Mouse (Mus musculus) neutrophil, adult 5-6 weeks (primary cell): Measurements from ENCODE around the gene Cep95. TPM values are rescaled to one million over a fixed set of nuclear protein-coding genes. Genes with fewer than 3 reads are reported as not detected.
"Not testable (repeated sequence)": the region's sequence is repeated elsewhere in the genome, so short reads cannot be mapped to it uniquely, and the experiment has no call there.

Source experiments
- ATAC-seq: fragments of 151-379, 151-347 bp; 2 replicates; pipeline ENCODE4 v1.8.0; 2017; ENCODE audit warnings: mild to moderate bottlenecking, moderate TSS enrichment; ENCODE audit not compliant: insufficient number of reproducible peaks, poor library complexity, low FRiP score, severe bottlenecking; ENCODE audit errors: extremely low read depth
- total RNA-seq: library from RNA; stranded (forward); fragments of 200-1000 nt; gene quantifications from 2 replicates; pipeline ENCODE4 v1.2.3, GENCODE M21; 2017

Gene Cep95
- total RNA-seq, 1 experiment from 2014 or later, result 82.5 TPM

DNA sequence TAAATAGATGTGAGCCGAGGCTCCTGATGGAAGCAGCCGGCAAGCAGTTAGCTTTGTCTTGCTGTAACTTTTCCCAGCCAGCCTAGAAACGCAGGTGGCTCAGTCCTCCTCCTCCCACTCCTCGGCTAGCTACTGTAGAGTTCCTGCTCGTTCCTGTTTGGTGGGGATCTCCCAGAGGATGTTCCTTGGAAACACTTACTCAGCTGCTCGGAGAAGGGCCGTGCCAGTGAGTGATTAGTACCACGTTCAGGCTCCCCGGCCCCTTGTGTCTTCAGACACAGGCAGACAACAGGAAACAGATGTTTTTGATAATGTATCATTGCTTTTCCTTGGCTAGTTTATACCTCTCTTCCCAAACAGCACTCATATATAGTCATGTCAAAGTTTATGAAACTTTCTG lies 6.6 kb downstream of the Cep95 start:
- no peak for ATAC-seq

DNA sequence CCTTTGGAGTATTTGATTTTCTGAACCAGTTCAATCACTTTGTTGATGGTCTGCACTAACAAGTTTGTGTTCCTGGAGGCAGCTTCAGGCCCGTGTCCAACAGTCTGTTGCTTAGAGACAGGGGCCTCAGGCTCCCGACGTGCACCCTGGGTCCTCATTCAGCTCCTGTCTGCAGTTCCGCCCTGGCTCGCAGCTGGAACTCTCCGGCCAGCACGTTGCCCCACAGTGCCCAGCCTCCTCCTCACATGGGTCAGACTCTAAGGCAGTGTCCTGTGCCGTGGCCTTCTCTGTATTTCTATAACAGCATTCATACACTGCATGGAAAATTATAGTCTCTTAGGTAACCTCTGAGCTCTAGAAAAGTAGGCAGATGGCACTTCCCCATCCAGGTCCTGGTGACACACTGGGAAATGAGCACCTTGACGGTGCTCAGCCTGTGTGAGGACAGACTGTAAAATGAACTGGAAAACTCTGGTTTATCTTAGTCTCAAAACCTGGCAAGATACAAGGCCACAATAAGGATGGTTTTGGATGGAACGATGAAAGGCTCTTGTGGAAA lies 13.1 kb downstream of the Cep95 start:
- ATAC-seq, result no peak

DNA sequence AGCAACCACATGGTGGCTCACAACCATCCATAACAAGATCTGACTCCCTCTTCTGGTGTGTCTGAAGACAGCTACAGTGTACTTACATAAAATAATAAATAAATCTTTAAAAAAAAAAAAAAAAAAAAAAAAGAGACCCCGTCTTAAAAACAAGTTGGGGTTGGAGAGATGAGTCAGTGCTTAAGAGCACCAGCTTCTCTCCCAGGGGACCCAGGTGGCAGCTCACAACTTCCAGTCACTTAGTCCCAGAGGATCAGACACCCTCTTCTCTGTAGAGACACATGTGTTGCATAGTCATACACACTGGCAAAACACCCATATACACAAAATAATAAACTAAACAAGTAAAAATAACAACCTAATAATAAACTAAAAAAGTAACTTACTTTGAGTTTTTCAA lies 18.4 kb downstream of the Cep95 start:
- not testable (repeated sequence) for ATAC-seq

DNA sequence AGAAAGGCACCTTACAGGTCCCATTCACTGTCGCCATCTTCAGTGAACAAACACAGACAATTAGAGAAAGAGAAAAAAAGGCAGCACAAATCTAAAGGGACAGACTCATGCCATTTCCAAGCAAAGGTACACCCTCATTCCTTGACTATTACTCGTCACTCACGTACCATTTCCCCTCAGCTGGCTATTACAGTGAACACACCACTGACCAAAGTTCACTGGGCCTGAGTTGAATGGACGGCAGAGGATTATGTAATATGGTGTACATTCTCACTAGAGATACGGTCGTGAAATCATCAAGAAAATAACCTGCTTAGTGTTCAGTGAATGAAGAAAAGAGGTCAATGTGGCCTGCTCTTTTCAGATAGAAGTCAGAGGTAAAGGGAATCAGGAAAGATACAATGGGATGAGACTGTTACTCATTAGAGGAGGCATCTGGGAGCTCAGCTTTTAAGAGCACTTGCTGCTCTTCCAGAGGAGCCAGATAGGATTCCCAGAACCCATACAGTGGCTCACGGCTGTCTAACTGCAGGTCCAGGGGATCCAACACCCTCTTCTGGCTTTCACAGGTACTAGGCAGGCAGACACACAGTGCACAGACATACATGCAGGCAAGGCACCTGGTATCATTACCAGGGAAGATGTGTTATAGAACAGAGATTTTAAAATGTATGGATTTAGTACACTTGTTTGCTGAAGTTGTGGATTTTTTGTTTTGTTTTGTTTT lies 23.5 kb downstream of the Cep95 start:
- no peak for ATAC-seq

DNA sequence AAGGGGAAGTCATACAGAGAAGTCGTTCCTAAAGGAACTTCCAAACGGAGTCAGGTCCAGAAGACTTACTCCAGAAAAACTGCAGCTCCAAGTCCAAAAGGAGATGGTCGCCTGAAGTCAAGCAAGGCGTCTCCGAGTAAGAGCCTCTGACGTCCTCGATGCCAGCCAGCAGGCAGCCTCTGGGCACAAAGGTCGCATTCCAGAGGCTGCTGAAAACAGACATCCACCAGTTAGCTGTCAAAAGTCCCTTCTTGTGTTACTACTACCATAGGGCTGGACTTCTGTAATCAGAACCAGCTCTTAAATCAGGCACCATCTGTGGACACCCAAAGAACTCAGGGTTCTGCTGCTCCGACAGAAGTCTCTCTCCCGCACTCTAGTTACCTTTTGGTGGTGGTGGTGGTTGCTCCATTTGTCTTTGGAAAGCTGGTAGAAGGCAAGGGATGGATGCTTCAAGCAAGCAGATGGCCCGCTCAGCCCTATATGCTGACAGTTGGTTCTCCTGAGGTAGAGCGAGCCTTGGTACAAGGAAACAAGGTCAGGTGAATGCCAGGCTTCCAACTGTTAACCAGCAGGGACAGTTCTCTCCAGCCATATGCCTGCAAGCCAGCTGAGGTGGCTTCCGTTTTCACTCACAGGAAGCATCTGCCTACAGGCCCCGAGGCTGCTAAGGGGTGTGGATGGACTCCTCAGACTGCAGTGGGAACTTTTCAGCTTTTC lies 25.7 kb downstream of the Cep95 start:
- ATAC-seq, result no peak

DNA sequence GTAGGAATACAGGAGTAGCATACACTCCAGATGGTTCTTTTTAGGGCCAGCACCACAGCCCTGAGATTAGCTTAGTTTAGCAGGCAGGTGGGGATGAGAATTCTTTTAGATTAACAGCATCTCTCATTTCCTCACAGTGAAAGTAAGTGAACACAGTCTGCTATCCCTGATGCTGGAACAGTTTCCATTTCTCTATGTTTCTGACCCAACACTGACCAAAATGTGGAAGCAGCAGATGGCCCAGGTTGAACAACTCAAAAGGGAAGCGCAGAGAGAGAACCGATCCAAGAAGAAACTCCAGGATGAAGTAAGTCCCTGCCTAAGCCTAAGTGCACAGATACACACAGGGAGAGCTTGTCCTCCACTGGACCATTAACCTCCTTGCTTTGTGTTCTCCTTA lies 26.3 kb downstream of the Cep95 start:
- ATAC-seq, result no peak

DNA sequence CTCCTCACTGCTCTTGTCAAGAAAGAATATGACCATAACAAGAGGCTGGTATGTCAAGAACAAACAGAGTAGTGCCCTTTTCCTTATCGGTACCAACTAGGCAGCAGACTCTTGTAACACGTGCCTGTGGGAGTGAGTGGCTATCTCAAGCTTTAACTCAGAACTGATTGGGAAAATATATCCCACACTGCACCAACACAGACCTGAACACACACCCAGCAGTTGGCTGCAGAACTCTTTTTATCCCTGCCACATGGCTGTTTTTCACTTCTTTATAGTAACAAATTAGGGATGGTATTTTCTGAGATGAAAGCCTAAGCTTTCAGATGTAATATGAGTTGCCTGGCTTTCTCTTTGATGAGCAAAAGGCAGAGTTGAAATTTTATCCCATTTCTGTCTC lies 26.7 kb downstream of the Cep95 start:
- no peak for ATAC-seq

DNA sequence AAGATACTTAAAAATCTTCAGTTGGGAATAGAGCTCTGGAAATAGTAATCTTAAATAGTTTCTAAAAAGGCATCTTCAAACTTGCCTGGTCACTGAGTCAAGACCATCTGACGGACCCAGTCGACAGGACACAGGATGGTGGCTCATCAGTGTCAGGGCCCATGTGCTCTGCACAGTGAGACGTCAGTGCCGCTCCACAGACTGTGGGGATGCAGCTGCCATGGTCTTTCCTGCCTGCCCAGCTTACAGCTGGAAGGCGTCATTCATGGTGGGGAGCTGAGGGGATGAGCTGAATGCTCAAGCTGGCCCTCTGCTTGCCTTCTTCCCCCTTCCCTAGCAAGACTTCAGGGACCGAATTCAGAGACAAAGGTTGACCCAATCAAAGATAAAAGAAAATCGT lies 27.3 kb downstream of the Cep95 start:
- ATAC-seq, result no peak

DNA sequence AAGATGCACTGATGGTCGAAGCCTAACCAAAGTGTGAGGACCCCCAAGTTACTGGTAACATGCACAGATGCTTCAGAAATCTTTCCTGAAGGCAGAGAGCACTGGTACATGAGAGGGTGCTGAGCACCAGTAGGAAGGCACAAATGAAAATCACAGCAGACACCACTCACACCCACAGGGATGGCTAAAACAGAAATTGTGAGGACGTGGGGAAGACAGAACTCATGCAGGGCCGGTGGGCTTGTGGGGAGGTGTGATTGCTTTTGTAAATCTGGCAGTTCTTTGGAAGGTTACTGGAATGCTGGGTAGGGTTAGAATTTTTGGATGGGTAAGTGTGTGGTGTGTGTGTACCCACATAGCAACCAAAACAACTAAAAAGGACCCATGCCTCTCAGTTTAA lies 28.1 kb downstream of the Cep95 start:
- ATAC-seq, result no peak

DNA sequence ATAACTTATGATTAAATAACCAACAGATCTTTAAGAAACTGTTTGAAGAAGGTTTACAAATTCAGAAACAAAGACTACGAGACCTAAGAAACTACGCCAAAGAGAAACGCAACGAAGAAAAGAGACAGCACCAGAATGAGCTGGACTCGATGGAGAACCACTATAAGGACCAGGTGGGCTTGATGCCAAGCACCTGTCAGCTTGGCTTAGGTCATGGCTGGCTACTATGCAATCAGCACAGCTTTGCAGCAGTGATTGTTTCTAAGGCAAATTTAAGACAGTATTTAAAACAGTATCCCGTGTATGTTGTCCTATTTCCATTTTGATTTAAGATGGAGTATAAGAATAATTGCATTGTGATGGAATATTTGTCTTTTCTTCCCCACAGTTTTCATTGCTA lies 28.8 kb downstream of the Cep95 start:
- no peak for ATAC-seq

DNA sequence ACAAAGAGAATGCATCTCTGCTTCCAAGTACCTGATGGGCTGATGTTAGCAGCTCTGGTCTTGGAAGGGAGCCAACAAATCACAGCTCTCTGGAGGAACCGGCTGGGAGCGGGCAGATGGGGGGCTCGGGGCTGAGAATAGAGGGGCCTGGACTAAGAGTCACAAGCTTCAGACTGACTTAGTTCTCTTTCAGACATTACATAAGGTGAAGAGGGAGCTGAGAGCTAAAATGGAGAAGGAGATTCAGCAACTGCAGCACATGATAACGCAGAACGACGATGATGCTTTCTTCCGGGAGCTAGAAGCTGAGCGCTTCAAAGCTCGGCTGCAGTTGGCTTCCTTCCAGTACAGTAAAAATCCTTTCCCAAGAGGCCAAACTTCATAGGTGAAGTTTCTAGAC lies 29.3 kb downstream of the Cep95 start:
- ATAC-seq, result no peak

DNA sequence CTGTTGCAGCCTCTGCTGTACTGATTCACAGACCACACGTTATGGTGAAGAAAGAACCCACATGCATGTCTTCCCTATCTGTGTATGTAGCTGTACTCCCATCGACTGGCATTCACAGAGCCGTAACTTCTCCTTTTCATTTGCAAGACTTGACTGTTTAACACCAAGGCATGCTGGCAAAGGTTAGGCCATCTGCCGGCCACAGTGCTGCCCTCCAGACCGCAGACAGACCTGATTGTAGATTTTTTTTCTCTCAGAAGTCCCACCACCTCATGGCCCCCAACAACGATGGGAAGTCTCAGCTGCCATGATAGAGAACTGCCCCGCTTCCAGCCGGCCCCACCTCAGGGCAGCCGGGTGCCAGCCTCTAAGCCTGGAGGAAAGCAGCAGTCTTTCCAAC lies 30.5 kb downstream of the Cep95 start:
- 0 out of 2 replicates have a peak, but pooled peaks have one; percentile 14 for ATAC-seq

DNA sequence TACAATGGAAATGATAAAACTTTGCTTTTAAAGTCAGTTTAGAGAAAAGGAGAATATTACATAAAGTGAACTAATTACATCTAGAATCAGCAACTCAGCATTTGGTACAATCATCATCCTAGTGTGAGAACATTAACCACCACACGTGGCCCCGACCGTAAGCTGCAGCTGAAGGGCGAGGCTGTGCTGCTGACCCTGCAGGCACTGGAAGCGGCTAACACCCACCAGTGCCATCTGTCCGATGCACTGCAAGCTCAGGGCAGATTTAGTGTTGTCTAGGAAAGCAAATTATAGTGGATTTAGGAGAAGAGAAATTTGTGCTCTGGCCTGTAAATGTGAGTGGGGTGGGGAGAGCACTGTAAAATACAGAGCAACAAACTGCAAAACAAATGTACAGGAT lies 31.2 kb downstream of the Cep95 start:
- no peak for ATAC-seq

DNA sequence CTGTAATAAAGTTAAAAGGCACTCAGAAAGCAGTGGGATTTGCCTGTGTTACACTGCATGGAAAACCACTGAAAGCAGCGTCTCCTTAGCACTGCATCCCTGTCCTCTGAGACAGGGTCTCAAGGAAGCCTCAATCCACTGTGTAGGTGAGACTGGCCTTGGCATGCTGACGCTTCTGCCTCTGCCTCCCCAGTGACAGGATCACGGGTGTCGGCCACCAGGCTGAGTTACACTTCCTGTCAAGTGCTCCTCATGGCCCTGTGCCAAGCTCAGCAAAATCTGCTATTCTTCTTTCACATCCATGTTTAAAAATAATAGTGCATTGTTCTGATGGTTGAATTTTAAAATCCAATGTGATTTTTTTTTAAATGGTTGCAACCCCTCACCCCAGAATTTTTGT lies 31.9 kb downstream of the Cep95 start:
- no peak for ATAC-seq

DNA sequence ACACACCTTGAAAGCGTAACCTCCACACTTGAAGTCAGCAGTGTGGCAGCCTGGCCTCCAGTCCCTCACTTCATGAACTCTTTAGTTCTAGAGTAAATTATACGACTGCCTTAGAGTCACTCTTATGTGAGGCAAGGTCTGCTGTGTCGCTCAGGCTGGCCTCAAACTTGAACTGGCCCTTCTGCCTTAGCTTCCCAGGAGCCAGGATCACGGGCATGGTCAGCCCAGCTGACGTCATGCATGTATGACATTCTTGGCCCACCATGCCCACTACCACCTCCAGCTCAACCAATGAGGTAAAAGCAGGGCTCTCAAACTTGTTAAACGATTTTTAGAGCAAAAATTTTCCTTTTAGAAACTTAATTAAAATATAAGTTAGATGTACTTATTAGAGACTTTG lies 32.3 kb downstream of the Cep95 start:
- ATAC-seq, result no peak

DNA sequence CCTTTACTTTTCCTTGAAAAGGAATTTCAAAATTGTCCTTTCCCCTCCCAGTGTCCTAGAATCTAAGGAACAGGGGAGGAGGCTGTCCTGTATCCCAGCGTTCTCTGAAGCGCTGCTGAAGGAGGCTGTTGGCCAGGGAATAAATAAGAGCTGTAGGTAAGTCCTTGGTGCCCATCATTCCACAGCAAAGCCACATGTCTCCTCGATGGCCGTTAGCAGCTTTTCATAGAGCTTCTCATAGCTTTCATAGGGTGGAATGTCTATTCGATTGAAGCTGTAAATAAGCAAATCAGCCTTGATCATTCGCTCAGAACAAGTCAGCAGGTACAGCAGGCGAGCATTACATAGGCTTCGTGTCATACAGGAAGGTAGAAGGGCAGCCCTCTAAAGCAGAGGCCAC lies 33.4 kb downstream of the Cep95 start:
- ATAC-seq, result no peak

DNA sequence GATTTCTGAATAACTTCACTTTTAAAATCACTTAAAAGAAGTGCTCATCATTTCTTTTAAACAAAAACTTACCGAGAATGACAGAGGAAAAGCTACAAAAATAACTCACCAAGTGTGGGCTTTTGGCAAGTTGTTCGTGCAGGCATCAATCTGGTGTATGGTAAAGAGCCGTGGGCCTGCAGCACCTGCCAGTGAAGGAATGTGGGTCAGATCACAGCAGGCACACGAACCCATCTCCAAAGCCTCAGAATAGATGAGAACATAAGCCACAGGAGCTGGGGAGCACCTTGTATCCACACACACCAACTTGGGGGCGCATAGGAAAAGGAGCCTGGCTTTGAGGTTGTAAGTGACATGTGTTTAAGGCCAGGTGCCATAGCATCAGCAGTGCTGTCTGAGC lies 33.9 kb downstream of the Cep95 start:
- ATAC-seq, result no peak

DNA sequence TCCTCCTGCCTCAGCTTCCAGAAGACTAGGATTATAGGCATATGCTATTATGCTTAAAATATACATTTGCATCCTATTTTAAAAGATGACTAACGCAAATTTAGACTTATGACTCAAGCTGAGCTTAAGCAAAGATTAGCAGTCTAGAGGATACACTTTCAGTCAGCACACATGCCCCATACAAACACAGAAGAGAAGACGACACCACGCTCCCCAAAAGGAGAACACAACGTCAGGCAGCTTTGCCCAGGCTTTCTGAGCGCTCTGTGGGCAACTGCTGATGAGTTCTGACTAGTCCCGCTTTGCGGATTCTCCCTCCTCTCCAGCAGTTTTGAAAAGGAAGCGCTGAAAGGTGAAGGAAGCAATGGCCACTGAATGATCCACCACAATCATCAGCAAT lies 34.7 kb downstream of the Cep95 start:
- ATAC-seq, result no peak

DNA sequence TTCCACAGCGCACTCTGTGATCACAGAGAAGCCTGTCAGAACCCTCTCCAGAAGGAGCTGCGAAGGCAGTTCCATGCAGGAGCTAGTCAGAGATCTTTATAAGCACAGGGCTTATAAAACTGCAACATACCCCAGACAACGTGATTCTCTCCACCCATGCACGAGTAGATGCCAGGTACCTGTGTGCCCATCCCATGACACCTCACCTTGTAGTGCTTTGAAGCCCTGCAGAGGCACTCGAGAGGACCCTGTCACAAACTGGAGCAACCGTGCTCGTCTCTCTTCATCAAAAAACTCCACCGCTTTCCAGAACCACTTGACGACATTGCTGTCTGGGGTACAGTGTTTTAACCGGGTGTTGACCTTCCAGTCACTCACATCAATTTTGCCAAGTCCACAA lies 35.4 kb downstream of the Cep95 start:
- ATAC-seq, result no peak

DNA sequence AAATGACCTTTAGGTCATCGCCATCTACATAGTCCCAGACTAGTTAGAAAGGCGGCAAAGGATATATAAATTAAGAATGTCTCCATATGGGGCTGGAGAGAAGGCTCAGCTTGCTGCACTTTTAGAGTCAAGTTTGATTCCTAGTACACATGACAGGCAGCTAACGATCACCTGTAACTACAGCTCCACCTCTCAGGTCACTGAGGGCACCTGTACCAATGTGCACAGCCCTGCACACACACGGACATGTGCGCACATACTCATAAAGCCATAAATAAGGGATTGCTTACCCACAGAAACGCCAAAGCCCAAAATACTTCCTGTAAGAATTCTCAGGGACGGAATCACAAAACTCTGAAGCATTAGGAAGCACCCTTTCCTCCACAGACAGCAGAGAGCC lies 39.0 kb downstream of the Cep95 start:
- ATAC-seq, result no peak
